Mouse (Mus musculus) ES-E14 (cell line): Measurements from ENCODE around the gene 1700123L14Rik.

ENCODE experiments used
- MAFK ChIP-seq: IDR thresholded peaks from 2 replicates; pipeline ENCODE4 v1.6.1; 2014; ENCODE audit warnings: mild to moderate bottlenecking, low read depth, low read length, inconsistent platforms; ENCODE audit not compliant: insufficient read depth
- ZNF384 ChIP-seq: IDR thresholded peaks from 2 replicates; pipeline ENCODE4 v1.6.1; 2012; ENCODE audit warnings: low read depth, low read length, inconsistent platforms

DNA sequence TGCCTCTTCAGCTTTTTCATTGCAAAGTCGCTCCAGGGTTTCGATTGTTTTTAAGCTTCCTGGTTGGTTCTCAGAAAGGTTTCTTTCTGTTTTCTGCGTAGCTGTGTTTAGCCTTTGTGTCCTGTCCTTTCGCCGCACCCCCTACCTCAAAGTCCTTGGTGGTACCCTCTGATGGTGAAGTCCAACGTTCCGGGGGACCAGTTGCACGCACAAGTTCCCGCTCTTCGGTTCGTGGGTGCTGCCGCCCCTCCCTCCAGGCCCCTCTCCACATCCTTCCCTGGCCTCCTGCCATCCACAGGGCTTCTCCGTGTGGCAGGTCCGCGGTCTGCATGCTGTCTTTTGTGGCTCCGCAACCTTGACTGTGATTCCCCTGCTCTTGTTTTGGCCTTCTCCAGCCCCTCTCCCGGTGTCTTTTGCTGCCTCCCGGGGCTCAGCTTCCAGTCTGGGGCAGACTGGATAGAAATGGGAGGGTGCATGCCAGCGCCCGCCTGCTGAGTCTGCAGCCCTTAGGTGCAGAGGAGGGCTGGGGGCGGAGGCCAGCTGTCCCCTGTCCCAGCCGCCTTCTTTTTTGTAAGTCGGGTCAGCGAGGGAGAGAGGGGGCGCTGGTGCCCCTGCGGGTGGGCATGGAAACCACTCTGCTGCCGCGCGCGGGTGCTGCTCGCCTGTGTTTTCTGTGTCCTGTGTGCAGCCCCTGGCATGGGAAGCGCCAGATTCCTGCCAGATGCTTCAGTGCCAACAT, 49.3 kb downstream of the 1700123L14Rik start:
- no peak for TF ChIP-seq ZNF384
- no peak for TF ChIP-seq MAFK
